Mouse (Mus musculus): ENCODE data around the gene Zscan5b. TPM values are rescaled to one million over a fixed set of nuclear protein-coding genes. Genes with fewer than 3 reads are reported as not detected.
A peak's percentile ranks its signal among the peaks of the same experiment; 100 is the strongest.
"Not testable (repeated sequence)": the region's sequence is repeated elsewhere in the genome, so short reads cannot be mapped to it uniquely, and the experiment has no call there.

The Zscan5b gene
- polyA plus RNA-seq, 1 experiment from 2014 or later: not detected

GRCm38 (mm10) chr7:6191376-6191775, 30.7 kb upstream of the Zscan5b start:
- Histone ChIP-seq H3K36me3 (peaks cover 39% of the 10 kb centered on the region), H3K4me2 (replicated peaks) (no peak overlapping the region), H3K27ac (replicated peaks) (no peak overlapping the region), H3K9me3 (replicated peaks) (no peaks in the 10 kb centered on the region), H3K4me1 (no peaks in the 10 kb centered on the region), H3K4me3 (replicated peaks) (no peak overlapping the region), H3K27me3 (no peaks in the 10 kb centered on the region), H3K9ac (no peak overlapping the region)
- 30% methylated on average over 3 of the region's 3 CpGs for WGBS
- ATAC-seq (ENCODE audit: insufficient number of reproducible peaks, low FRiP score, low TSS enrichment, low read depth): no peak

GRCm38 (mm10) chr7:6194129-6194528, 27.9 kb upstream of the Zscan5b start:
- WGBS: 16% methylated on average over 5 of the region's 5 CpGs
- 0 out of 2 replicates have a peak, but pooled peaks have one; percentile 69 for ATAC-seq (ENCODE audit: insufficient number of reproducible peaks, low FRiP score, low TSS enrichment, low read depth)
- no peak overlapping the region for H3K4me3 ChIP-seq (replicated peaks)

GRCm38 (mm10) chr7:6195777-6196176, 26.3 kb upstream of the Zscan5b start:
- no peaks in the 10 kb centered on the region for H3K4me1 ChIP-seq
- H3K36me3 ChIP-seq: no peaks in the 10 kb centered on the region
- no peak overlapping the region for H3K9ac ChIP-seq
- H3K27ac ChIP-seq (replicated peaks): no peak overlapping the region
- H3K4me3 ChIP-seq (replicated peaks): no peak overlapping the region
- H3K27me3 ChIP-seq: no peaks in the 10 kb centered on the region
- ATAC-seq (ENCODE audit: insufficient number of reproducible peaks, low FRiP score, low TSS enrichment, low read depth): no peak
- H3K9me3 ChIP-seq (replicated peaks): no peaks in the 10 kb centered on the region
- H3K4me2 ChIP-seq (replicated peaks): no peak overlapping the region
- WGBS: 46% methylated on average over 2 of the region's 2 CpGs

More at GRCm38 (mm10) chr7:6194129-6194528, 27.9 kb upstream of the Zscan5b start:
- Histone ChIP-seq H3K27me3 (no peaks in the 10 kb centered on the region), H3K9me3 (replicated peaks) (no peaks in the 10 kb centered on the region), H3K9ac (no peak overlapping the region), H3K27ac (replicated peaks) (no peak overlapping the region), H3K36me3 (peaks cover 13% of the 10 kb centered on the region), H3K4me1 (no peaks in the 10 kb centered on the region), H3K4me2 (replicated peaks) (no peak overlapping the region)

GRCm38 (mm10) chr7:6196790-6197189, 25.3 kb upstream of the Zscan5b start, which contains the start of gene Galp:
TSS of gene Galp (plus strand) at chr7:6197090.
- H3K36me3 ChIP-seq: no peaks in the 10 kb centered on the region
- no peak within 1 kb of the TSS for H3K4me3 ChIP-seq (replicated peaks)
- H3K4me2 ChIP-seq (replicated peaks): no peak within 1 kb of the TSS
- no peak for ATAC-seq (ENCODE audit: insufficient number of reproducible peaks, low FRiP score, low TSS enrichment, low read depth)
- WGBS: 69% methylated on average over 3 of the region's 3 CpGs
- no peaks in the 10 kb centered on the region for H3K4me1 ChIP-seq
- no peaks in the 10 kb centered on the region for H3K27me3 ChIP-seq
- H3K9me3 ChIP-seq (replicated peaks): no peaks in the 10 kb centered on the region
- H3K27ac ChIP-seq (replicated peaks): no peak within 1 kb of the TSS
- no peak within 1 kb of the TSS for H3K9ac ChIP-seq

GRCm38 (mm10) chr7:6204200-6204599, 17.9 kb upstream of the Zscan5b start:
- H3K4me1 ChIP-seq: no peaks in the 10 kb centered on the region
- H3K9ac ChIP-seq: no peak overlapping the region
- H3K36me3 ChIP-seq: no peaks in the 10 kb centered on the region
- ATAC-seq (ENCODE audit: insufficient number of reproducible peaks, low FRiP score, low TSS enrichment, low read depth): no peak
- no peaks in the 10 kb centered on the region for H3K27me3 ChIP-seq
- H3K4me3 ChIP-seq (replicated peaks): no peak overlapping the region
- no peaks in the 10 kb centered on the region for H3K9me3 ChIP-seq (replicated peaks)
- H3K27ac ChIP-seq (replicated peaks): no peak overlapping the region
- 70% methylated on average over 3 of the region's 3 CpGs for WGBS
- no peak overlapping the region for H3K4me2 ChIP-seq (replicated peaks)

- Histone ChIP-seq H3K9ac (no peak overlapping the region), H3K4me3 (replicated peaks) (no peak overlapping the region), H3K4me1 (no peaks in the 10 kb centered on the region), H3K27me3 (no peaks in the 10 kb centered on the region), H3K4me2 (replicated peaks) (no peak overlapping the region), H3K9me3 (replicated peaks) (no peaks in the 10 kb centered on the region), H3K36me3 (no peaks in the 10 kb centered on the region), H3K27ac (replicated peaks) (no peak overlapping the region)
- no peak for ATAC-seq (ENCODE audit: insufficient number of reproducible peaks, low FRiP score, low TSS enrichment, low read depth)
- 48% methylated on average over 5 of the region's 5 CpGs for WGBS
Measured at GRCm38 (mm10) chr7:6213144-6213543, 8.9 kb upstream of the Zscan5b start.

- not testable (repeated sequence) for H3K4me2 ChIP-seq (replicated peaks); H3K9ac ChIP-seq; H3K27me3 ChIP-seq; ATAC-seq (ENCODE audit: insufficient number of reproducible peaks, low FRiP score, low TSS enrichment, low read depth); H3K4me3 ChIP-seq (replicated peaks); H3K27ac ChIP-seq (replicated peaks); H3K4me1 ChIP-seq; H3K9me3 ChIP-seq (replicated peaks); H3K36me3 ChIP-seq
- 72% methylated on average over 4 of the region's 4 CpGs for WGBS
Measured at GRCm38 (mm10) chr7:6214691-6215090, 7.4 kb upstream of the Zscan5b start.

GRCm38 (mm10) chr7:6220147-6220546, 1.9 kb upstream of the Zscan5b start:
- no peaks in the 10 kb centered on the region for H3K4me1 ChIP-seq
- H3K27me3 ChIP-seq: no peaks in the 10 kb centered on the region
- no peak overlapping the region for H3K27ac ChIP-seq (replicated peaks)
- H3K4me3 ChIP-seq (replicated peaks): no peak overlapping the region
- no peaks in the 10 kb centered on the region for H3K9me3 ChIP-seq (replicated peaks)
- H3K36me3 ChIP-seq: no peaks in the 10 kb centered on the region
- no peak overlapping the region for H3K9ac ChIP-seq
- WGBS: 45% methylated on average over 3 of the region's 3 CpGs
- H3K4me2 ChIP-seq (replicated peaks): no peak overlapping the region
- no peak for ATAC-seq (ENCODE audit: insufficient number of reproducible peaks, low FRiP score, low TSS enrichment, low read depth)

- not testable (repeated sequence) for H3K4me3 ChIP-seq (replicated peaks); H3K27ac ChIP-seq (replicated peaks); H3K36me3 ChIP-seq; H3K4me1 ChIP-seq; ATAC-seq (ENCODE audit: insufficient number of reproducible peaks, low FRiP score, low TSS enrichment, low read depth); H3K4me2 ChIP-seq (replicated peaks); H3K9ac ChIP-seq; H3K27me3 ChIP-seq; H3K9me3 ChIP-seq (replicated peaks)
- 57% methylated on average over 8 of the region's 8 CpGs for WGBS
Measured at GRCm38 (mm10) chr7:6228491-6228890, 6.4 kb downstream of the Zscan5b start.

GRCm38 (mm10) chr7:6239787-6240186, 17.7 kb downstream of the Zscan5b start:
- no peaks in the 10 kb centered on the region for H3K9me3 ChIP-seq (replicated peaks)
- ATAC-seq (ENCODE audit: insufficient number of reproducible peaks, low FRiP score, low TSS enrichment, low read depth): no peak
- no peaks in the 10 kb centered on the region for H3K36me3 ChIP-seq
- no peak overlapping the region for H3K9ac ChIP-seq
- H3K27me3 ChIP-seq: no peaks in the 10 kb centered on the region
- no peak overlapping the region for H3K27ac ChIP-seq (replicated peaks)
- H3K4me2 ChIP-seq (replicated peaks): no peak overlapping the region
- no peak overlapping the region for H3K4me3 ChIP-seq (replicated peaks)
- no peaks in the 10 kb centered on the region for H3K4me1 ChIP-seq
- 45% methylated on average over 11 of the region's 11 CpGs for WGBS

GRCm38 (mm10) chr7:6240841-6241425, 18.9 kb downstream of the Zscan5b start:
- not testable (repeated sequence) for ATAC-seq (ENCODE audit: insufficient number of reproducible peaks, low FRiP score, low TSS enrichment, low read depth)

More at GRCm38 (mm10) chr7:6240841-6241425, 18.9 kb downstream of the Zscan5b start:
- H3K27ac ChIP-seq (replicated peaks); H3K4me2 ChIP-seq (replicated peaks); H3K9ac ChIP-seq; H3K36me3 ChIP-seq; H3K9me3 ChIP-seq (replicated peaks); H3K4me3 ChIP-seq (replicated peaks); H3K27me3 ChIP-seq; H3K4me1 ChIP-seq: not testable (repeated sequence)
- 4% methylated on average over 1 of the region's 1 CpGs for WGBS
